Mouse (Mus musculus): ENCODE data around the gene Sh3d19.

DNA sequence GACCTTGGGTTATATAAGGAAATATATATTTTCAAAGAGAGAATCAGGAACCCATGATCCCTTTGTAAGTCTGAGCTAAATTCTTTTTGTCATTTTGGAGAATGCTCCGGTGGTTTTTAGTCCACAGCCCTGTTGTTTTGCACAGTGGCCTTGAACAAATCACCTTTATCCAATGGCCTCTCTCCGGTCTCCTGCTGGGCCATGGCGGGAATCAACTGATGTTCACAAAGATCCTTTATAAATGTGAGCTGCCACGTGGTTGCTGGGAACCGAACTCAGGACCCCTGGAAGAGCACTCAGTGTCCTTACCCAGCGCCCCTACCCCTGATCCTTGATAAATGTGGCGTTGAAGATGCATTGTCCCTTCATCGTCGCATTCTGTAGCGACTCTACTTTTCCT, 33.8 kb downstream of the Sh3d19 start:
- TF ChIP-seq CTCF (IDR thresholded peaks at IDR 0.05; ENCODE audit: low read depth, low read length) (no peak), TAL1 (conservative IDR thresholded peaks at IDR 0.05; ENCODE audit: low read depth, low read length) (no peak)

All from G1E (cell line).